Mouse (Mus musculus): ENCODE data around the gene Ctps2. TPM values are rescaled to one million over a fixed set of nuclear protein-coding genes. Genes with fewer than 3 reads are reported as not detected.
A peak's percentile ranks its signal among the peaks of the same experiment; 100 is the strongest.

The Ctps2 gene
- polyA plus RNA-seq, 1 experiment from 2014 or later = 109 TPM

DNA sequence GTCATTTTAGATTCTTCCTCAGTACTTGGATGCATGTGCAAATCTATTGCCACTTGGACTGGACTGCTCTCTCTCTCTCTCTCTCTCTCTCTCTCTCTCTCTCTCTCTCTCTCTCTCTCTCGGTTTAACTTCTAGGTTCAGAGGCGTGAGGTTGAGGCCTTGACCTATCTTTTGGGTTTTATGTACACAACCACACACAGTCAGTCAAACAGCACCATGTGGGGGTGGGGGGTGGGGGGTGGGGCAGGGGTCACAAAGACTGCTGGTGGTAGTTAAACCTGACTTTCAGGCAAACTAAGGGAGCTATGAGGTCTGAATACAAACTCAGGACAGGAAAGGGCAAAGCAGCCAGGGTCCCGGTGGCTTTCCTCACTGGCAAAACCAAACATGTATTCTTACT, 6.5 kb downstream of the Ctps2 start:
- ATAC-seq (no peak), DNase-seq (ENCODE audit: low read depth, low spot score) (no peak)
- CTCF ChIA-PET = interaction anchor here (1.5 kb wide), 1 partner anchor 14 kb away, joined by 4 read pairs; no protein-coding TSS in a partner anchor
- POLR2A ChIA-PET = no interaction called here
- TF ChIP-seq CTCF (IDR thresholded peaks at IDR 0.05) = no peak
- in situ Hi-C loops (cut with MboI; ENCODE audit: low pct_unique_long_range_greater_than_20kb) = loop anchor here (25.0 kb wide), 1 partner anchor 1530 kb away; the partner anchor contains the start of gene Asb11
- no peaks in the 10 kb centered on the region for H3K27me3 ChIP-seq

DNA sequence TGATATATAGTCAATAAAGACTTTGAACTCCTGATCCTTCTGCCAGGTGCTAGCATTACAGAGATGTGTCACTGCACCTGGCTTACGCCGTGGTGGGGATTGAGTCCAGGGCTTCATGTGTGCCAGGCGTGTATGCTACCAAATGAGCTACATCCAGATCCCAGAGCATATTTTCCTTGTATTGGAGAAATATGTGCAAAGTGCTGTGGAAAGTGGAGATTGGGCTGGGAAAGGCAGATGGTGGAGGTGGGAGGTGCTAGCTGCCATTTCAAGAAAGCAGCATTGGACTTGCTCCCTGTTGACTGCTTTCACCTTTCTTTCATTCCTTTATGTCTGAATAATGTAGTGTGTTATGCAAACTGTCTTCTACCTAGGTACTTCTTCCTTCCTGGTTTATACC, 12.6 kb downstream of the Ctps2 start:
- in situ Hi-C loops (cut with MboI; ENCODE audit: low pct_unique_long_range_greater_than_20kb) = loop anchor here (25.0 kb wide), 1 partner anchor 1524 kb away; the partner anchor contains the start of gene Asb11
- no peak for ATAC-seq
- no peak for TF ChIP-seq CTCF (IDR thresholded peaks at IDR 0.05)
- ChIA-PET POLR2A (no interaction called here), CTCF (interaction anchor here (1.0 kb wide), 1 partner anchor 96 kb away, joined by 3 read pairs; no protein-coding TSS in a partner anchor)
- no peaks in the 10 kb centered on the region for H3K27me3 ChIP-seq
- no peak for DNase-seq (ENCODE audit: low read depth, low spot score)

DNA sequence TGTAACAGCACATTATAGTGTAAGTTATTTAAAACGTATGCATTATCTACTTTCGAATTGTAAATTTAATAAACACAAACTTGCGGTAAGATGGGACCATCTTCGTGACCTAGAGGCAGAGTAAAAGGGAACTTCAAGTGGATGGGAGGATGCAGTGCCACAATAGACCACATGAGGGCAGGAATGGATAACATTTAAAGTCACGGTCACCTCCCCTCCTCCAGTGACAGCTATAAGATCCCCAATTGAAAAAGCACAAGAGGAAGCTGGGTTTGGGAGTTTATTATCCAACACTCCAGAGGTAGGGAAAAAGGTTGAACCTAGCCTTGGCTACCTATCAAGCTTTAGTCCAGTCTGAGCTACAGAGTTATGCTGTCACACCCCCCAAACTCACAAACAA, 14.7 kb downstream of the Ctps2 start:
- DNase-seq (ENCODE audit: low read depth, low spot score) (no peak), ATAC-seq (peak; percentile 73)
- CTCF ChIA-PET = interaction anchor here (0.7 to 1.5 kb wide), 5 partner anchors 13 to 34 kb away, joined by 3 to 6 read pairs (median 3); no protein-coding TSS in a partner anchor
- POLR2A ChIA-PET = no interaction called here
- peak; percentile 66 for TF ChIP-seq CTCF (IDR thresholded peaks at IDR 0.05)
- no peaks in the 10 kb centered on the region for H3K27me3 ChIP-seq
- in situ Hi-C loops (cut with MboI; ENCODE audit: low pct_unique_long_range_greater_than_20kb) = loop anchor here (25.0 kb wide), 1 partner anchor 1522 kb away; the partner anchor contains the start of gene Asb11

DNA sequence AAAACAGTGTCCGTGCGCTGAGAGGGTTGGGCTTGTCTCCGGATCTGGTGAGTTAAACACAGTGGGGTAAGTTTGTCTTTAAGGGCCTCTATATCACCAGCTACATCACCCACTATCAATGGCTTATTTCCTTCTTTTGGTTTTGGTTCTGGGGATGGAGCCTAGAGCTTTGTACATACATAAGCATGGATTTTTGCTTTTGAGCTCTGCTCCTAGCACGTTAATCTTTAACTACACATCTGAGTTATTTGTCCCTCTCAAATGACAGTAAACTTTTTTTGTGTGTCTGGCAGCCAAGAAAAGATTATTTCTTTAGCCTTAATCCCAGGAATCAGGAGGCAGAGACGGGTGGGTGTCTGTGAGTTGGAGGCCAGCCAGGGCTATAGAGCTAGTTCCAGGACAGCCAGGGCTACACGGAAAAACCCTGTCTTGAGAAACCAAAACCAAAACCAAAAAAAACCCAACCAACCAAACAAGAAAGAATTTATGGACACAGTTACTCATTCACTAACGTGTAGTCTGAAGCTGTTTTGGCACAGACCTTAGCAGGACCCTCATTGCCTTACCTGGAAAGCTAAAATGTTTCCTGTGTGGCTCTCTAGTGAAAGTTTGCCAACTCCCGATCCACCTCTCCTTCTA, 20.6 kb downstream of the Ctps2 start:
- ChIA-PET CTCF (interaction anchor here (1.1 kb wide), 1 partner anchor 14 kb away, joined by 4 read pairs; no protein-coding TSS in a partner anchor), POLR2A (no interaction called here)
- DNase-seq (ENCODE audit: low read depth, low spot score) = no peak
- ATAC-seq = peak; percentile 54
- in situ Hi-C loops (cut with MboI; ENCODE audit: low pct_unique_long_range_greater_than_20kb) = loop anchor here (10.0 to 25.0 kb wide), 3 partner anchors 743 to 1516 kb away; partner anchors contain the start of gene Asb11
- no peak for TF ChIP-seq CTCF (IDR thresholded peaks at IDR 0.05)
- no peaks in the 10 kb centered on the region for H3K27me3 ChIP-seq

DNA sequence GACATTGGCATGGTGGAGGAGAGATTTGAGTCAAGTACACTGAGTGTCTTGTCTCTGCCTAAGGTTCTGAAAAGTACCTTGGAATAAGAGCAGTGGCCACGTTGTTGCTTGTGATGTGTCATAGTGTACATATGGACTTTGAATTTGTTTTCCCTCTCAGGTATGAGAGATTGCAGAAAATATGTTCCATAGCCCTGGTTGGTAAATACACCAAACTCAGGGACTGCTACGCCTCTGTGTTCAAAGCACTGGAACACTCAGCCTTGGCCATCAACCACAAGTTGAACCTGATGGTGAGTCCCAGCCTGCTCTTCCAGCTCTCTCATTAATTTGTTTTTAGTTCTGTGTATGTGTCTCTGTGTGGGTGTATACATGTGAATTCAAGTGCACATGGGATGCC, 30.4 kb downstream of the Ctps2 start:
- ChIA-PET CTCF (interaction anchor here (1.6 kb wide), 1 partner anchor 15 kb away, joined by 3 read pairs; no protein-coding TSS in a partner anchor), POLR2A (no interaction called here)
- in situ Hi-C loops (cut with MboI; ENCODE audit: low pct_unique_long_range_greater_than_20kb) = no loop called here
- TF ChIP-seq CTCF (IDR thresholded peaks at IDR 0.05) = no peak
- ATAC-seq (no peak), DNase-seq (ENCODE audit: low read depth, low spot score) (no peak)
- no peaks in the 10 kb centered on the region for H3K27me3 ChIP-seq

DNA sequence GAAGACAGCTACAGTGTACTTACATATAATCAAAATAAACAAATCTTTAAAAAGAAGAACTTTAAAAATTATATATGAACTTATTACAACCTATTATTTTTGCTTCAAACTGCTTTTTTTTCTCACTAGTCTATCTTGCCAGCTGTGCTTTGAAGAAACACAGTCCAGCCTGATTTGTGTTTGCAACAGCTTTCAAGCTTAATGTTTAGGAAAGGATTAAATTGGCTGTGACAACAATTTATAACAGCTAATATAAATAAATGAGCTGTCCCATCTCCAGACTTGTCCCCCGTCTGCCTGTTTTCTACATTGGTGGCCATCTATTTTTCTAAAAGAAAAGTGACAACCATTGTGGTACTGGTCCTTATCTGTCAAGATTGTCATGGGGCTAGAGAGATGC, 41.0 kb downstream of the Ctps2 start:
- in situ Hi-C loops (cut with MboI; ENCODE audit: low pct_unique_long_range_greater_than_20kb) = no loop called here
- H3K27me3 ChIP-seq = no peaks in the 10 kb centered on the region
- ATAC-seq = no peak
- DNase-seq (ENCODE audit: low read depth, low spot score) = no peak
- no peak for TF ChIP-seq CTCF (IDR thresholded peaks at IDR 0.05)
- ChIA-PET CTCF (no interaction called here), POLR2A (no interaction called here)

DNA sequence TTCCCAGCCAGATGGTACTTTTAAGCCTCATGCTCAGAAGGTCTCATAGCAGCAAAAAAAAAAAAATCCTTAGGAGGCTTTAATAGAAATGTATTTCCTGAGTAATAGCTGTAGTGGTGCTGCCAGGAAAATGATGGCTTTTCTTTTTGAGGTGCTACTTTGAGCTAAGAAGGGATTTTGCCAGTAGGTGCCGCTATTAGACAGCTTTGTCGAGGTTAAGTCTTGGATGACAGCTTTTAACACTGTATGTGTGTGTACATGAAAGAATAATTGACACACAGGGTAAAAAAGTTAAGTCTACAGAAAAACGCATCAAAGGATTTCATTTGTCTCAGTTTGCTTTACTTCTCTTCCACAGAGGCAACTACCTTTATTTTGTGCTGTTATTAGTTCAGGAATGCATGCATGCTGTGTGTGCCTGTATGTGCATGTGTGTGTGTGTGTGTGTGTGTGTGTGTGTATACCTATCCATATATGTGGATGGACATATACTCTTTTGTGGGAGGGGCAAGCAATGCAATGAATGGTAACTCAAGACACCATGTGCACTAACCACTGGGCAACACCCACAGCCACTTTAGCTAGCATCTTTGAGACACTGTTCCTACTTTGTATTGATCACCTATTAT, 48.9 kb downstream of the Ctps2 start:
- TF ChIP-seq CTCF (IDR thresholded peaks at IDR 0.05) = peak; percentile 65
- in situ Hi-C loops (cut with MboI; ENCODE audit: low pct_unique_long_range_greater_than_20kb) = loop anchor here (5.0 to 25.0 kb wide), 3 partner anchors 192 to 965 kb away; partner anchors contain the start of gene Grpr
- ChIA-PET POLR2A (interaction anchor here (0.5 to 0.7 kb wide), 3 partner anchors 17 to 1135 kb away, joined by 3 read pairs; no protein-coding TSS in a partner anchor), CTCF (interaction anchor here (0.5 to 1.4 kb wide), 9 partner anchors 11 to 926 kb away, joined by 3 to 6 read pairs (median 3); no protein-coding TSS in a partner anchor)
- H3K27me3 ChIP-seq = no peaks in the 10 kb centered on the region
- DNase-seq (ENCODE audit: low read depth, low spot score) (peak; percentile 15), ATAC-seq (peak; percentile 51)

DNA sequence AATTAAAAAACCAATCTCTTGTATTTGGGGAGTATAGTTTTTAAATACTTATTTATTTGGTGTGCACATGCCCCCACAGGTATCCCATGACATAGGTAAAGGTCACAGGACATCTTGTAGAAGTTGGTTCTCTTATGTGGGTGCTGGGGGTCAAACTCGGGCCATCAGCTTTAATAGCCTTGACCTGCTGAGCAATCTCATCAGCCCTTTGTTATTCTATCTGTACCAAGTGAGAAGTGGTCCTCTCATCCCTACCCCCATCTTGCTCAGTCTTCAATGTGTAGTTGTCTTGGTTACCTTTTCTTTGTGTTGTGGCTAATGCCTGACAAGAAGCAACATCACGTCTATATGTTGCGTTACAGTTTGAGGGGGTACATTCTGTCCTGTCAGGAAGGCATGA, 56.9 kb downstream of the Ctps2 start:
- no peaks in the 10 kb centered on the region for H3K27me3 ChIP-seq
- ChIA-PET POLR2A (no interaction called here), CTCF (no interaction called here)
- no peak for TF ChIP-seq CTCF (IDR thresholded peaks at IDR 0.05)
- in situ Hi-C loops (cut with MboI; ENCODE audit: low pct_unique_long_range_greater_than_20kb) = loop anchor here (10.0 to 25.0 kb wide), 2 partner anchors 579 to 957 kb away; partner anchors contain the start of gene Grpr
- ATAC-seq = no peak
- no peak for DNase-seq (ENCODE audit: low read depth, low spot score)

DNA sequence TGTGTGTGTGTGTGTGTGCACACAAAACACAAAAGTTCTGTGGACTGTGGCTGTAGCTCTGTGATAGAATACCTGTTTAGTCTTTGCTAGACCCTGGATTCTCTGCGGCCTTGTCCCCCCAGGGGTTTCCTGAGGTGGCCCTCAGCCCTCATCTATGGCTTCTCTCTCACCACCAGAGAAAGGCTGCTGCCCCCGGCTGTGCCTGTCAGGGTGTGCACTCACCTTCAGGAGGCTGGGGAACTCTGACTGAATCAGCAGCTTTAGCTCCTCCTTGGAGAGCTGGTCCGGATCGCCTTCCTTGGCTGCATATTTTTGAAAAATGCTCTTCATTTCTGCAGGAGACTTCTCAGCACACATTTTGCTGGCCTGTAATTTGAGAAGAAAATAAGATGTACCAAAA, 62.8 kb downstream of the Ctps2 start:
- in situ Hi-C loops (cut with MboI; ENCODE audit: low pct_unique_long_range_greater_than_20kb) = loop anchor here (25.0 kb wide), 1 partner anchor 573 kb away; the partner anchor contains the start of gene Grpr
- H3K27me3 ChIP-seq = peaks cover 4% of the 10 kb centered on the region
- ATAC-seq (peak; percentile 12), DNase-seq (ENCODE audit: low read depth, low spot score) (no peak)
- CTCF ChIA-PET = no interaction called here
- TF ChIP-seq CTCF (IDR thresholded peaks at IDR 0.05) = no peak
- POLR2A ChIA-PET = no interaction called here

DNA sequence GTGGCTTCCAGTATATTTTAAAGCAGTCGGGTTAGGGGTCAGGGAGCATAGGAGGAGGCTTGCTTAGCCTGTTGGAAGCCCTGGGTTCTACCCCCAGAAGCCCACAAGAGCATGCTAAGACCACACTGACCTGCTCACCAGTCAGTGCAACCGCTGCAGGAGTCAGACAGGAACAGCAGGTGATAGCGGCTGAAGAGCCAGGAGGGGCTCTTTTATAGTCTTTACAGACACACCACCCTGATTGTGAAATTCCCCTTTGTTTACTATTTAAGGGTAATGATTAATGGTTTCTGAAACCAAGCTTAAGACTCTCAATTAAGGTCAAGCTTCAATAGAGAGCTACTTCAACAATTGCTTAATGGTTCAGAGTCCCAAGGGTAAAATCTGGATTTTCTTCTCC, 63.3 kb downstream of the Ctps2 start, which contains the start of gene S100g:
Gene S100g, minus strand, starts transcription at position 217 of the 400 bp plus-strand sequence.
- CTCF ChIA-PET = interaction anchor here (0.7 kb wide), 1 partner anchor 1455 kb away, joined by 4 read pairs; the partner anchor contains the start of gene Piga

More for the DNA sequence above, 63.3 kb downstream of the Ctps2 start, which contains the start of gene S100g:
- no peak for TF ChIP-seq CTCF (IDR thresholded peaks at IDR 0.05)
- in situ Hi-C loops (cut with MboI; ENCODE audit: low pct_unique_long_range_greater_than_20kb) = loop anchor here (25.0 kb wide), 1 partner anchor 573 kb away; the partner anchor contains the start of gene Grpr
- peaks cover 4% of the 10 kb centered on the region for H3K27me3 ChIP-seq
- POLR2A ChIA-PET = no interaction called here
- peak; percentile 44 for ATAC-seq
- DNase-seq (ENCODE audit: low read depth, low spot score) = peak; percentile 24

All from Patski (cell line).